Mouse (Mus musculus) WW6 (cell line): ENCODE measurements at regions not wholly inside any gene's neighbourhood (a gene's known extent, or its start where the extent isn't known, plus 50 kb on each side); places are given as distances from the start of the nearest gene placed in this dataset.

Source experiments
- DNase-seq: peaks from one replicate; pipeline ENCODE4 v3.0.0-alpha.2; 2013; ENCODE audit warnings: low read depth, low spot score

DNA sequence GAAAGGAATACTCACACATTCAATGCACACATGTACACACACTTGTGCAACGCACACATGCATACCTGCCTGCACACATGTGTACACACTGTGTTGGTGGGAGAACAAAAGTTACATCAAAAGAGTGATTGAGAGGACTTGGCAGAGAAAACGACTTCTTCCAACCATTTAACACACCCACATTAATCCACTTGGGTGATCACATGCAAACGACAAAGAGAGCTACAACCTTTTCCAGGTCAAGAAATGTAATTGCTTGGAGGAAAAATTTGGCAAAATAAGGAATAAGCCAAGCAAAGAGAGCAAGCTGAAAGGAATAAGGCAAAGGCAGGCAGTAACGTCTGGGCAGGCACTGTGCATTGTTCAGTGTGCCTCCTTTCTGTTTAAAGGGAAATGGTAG is 67.3 kb downstream of the C1d start:
- DNase-seq, result no peak

GRCm38 (mm10) chr11:17325731-17326646 is 68.6 kb downstream of the C1d start:
- DNase-seq, result no peak

GRCm38 (mm10) chr11:17326695-17327094 is 69.3 kb downstream of the C1d start:
- DNase-seq, result no peak

DNA sequence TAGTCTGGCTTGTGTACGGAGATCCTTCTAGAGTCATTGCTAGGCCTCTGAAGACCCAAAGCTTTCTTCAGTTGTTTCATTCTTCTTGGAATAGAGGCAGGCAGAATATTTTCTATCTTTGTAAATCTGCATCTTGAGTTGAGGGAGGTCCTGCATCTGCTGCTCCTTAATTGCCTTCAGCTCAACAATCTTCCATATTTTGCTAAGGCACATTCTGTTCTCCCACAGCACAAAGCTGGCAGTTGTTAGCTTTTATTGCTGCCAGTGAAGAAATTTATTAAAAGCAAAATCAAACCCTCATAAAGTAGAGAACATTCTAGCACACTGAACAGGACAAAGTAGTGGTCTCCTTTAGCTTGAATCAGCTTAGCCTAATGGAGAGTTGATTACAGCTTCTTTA is 94.1 kb downstream of the C1d start:
- no peak for DNase-seq

DNA sequence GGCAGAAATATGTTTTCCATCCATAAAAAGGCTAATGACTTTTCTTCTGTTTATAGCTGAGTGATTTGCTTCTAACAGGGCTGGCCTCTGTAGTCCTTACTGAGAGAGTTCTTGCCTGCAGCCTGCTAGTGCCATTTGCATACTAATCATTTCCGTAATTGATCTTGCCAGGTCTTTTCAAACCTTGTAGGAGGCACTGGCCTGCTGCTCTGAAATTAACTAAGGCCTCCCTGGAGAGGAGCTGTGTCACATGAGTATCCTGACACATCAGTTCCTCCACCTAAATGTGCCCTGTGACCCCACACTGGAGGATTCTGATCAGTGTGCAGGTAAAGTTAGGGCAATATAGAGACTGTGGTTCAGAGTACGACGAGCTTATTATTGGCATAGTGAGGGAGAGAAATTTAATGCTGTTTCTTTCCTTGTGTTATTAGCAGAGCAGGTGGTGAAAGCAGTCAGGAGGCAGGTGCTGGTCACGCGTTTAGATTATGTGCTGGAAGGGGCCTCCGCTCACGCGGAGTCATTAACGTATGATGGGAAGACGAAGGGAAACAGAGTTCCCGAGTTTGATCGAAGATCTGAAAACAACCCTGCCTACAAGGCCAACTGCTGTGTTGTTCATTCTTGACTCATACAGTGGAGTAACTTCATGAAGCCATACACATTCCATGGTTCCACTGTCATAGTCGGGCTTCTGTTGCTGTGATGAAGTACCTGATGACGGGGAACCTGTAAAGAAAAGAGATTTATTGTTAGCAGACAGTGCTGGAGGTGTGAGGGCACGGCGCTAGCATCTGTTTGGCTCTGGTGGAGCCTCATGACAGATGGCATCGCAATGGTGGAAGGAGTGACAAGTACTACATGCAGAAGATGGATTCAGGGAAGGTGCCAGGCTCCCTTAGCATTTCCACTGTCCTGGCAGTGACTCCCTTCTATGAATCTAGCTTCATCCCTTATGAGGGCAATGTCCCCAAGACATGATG is 95.1 kb downstream of the C1d start:
- peak; percentile 22 for DNase-seq

- DNase-seq, result no peak
Measured at GRCm38 (mm10) chr11:17359698-17360254, 102.4 kb downstream of the C1d start.

- DNase-seq, result no peak
Measured at GRCm38 (mm10) chr11:17377859-17378258, 120.5 kb downstream of the C1d start.

DNA sequence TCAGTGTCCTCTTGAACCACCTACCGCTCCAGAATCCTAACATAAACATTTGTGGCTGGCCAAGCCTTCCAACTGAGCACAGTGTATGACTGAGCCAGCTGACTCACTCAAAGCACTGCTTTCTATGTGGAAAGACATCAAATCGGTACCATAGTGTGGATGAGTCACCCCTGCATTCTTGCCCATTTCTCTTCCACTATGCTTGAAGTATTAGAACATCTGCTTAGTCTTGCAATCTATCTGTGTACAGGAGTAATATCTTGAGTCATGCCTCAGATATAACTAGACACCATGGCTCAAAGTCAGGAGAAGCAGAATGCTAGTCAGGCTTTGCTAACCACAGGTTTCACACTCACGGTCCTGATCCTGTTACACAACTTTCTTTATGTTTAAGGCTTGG is 129.4 kb downstream of the C1d start:
- DNase-seq, result no peak

DNA sequence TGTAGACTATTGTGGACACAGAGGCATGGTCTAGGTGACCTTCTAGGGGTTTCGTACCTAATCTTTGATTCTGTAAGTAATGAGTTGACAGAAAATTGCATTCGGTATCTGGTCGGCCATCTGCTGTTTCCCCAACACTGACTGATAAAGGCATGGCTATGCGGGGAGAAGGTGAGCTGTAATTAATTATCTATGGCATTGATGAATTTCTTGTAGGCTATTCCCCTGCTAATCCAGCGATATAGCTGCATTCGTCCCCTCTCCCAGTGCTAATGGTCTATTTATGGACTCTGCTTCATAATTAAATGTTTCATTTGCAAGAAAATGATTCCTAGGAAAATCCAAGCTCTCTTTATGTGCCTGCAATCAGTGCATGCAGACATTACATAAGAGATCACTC is 136.5 kb downstream of the C1d start:
- DNase-seq, result no peak

GRCm38 (mm10) chr11:17414531-17414930 is 157.2 kb downstream of the C1d start:
- DNase-seq, result no peak

DNA sequence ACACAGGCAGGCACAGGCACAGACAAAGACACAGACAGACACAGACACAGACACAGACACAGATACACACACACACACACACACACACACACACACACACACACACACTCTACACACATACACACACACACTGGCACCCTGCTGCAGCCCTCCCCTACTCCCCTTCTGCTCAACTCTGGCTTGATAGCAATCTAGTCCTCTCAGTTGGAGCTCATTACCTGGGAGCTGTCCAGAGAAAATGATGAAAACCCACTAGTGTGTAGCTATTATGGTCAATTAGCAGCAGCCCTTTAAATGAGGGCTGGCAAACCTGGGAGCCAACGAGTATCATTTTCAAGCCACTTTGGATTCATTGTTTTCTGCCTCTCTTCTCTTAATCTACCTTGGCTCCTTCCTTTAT is 157.8 kb downstream of the C1d start:
- no peak for DNase-seq

DNA sequence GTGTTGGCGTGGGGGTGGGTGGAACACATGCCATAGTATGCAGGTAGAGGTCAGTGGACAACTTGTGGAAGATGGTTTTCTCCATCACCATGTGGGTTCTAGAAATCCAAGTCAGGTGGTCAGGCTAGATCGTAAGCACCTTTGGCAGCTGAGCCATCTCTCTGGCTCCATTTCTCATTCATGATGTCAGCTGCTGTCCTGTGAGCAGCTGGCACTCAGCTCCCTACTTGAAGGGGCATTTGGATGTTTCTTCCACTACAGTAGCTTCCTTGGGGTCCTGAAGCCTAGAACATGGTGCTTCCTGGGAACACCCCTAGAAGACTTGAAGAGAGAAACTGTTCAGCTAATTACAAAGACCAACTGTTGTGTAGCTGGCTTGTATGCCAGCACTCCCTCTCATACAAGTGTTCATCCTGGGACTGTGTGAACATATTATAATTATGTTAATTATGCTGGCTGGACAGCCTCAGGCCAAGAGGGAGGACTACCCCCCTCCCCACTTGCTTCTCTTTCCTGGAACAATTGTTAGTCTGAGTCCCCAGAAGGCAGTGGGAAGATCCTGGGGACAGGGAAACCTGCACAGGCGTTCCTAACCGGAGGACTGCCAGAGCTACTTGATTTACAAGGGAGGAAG is 160.4 kb downstream of the C1d start:
- no peak for DNase-seq

GRCm38 (mm10) chr11:17442133-17442532 is 184.8 kb downstream of the C1d start:
- DNase-seq, result no peak

GRCm38 (mm10) chr11:17449289-17449688 is 191.9 kb downstream of the C1d start:
- DNase-seq, result no peak

DNA sequence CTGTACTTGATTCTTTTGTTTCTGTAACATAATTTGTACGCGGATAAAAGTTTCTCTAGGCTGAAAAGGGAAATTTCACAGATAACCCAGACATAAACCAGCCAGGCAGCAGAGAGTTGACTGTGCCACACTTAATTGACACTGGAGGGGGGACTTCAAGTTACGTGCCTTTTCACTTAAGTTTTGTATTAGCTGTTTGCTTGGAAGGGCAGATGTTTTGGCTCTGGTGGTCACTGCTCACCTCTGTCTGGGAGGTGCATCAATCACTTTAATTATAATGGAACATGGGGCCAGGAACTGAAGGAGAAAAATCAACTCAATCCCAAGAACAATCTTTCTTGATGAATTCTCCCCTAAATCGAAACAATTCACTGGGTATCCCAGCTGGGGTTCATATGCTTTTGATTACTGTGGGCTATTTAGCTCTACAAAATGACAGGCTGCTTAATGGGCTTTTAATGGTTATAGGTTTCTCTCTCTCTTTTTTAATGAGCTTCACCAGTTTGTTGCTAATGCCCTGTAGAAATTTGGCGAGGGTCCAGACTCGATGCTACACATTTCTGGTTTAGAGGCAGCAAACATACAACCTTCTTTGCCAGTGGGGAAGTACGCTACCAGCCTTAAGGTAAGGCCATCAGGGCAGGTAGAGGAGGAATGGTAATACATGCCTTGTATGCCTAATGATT is 193.1 kb downstream of the C1d start:
- DNase-seq, result no peak

- DNase-seq, result no peak
Measured at GRCm38 (mm10) chr11:17451451-17451850, 194.1 kb downstream of the C1d start.

DNA sequence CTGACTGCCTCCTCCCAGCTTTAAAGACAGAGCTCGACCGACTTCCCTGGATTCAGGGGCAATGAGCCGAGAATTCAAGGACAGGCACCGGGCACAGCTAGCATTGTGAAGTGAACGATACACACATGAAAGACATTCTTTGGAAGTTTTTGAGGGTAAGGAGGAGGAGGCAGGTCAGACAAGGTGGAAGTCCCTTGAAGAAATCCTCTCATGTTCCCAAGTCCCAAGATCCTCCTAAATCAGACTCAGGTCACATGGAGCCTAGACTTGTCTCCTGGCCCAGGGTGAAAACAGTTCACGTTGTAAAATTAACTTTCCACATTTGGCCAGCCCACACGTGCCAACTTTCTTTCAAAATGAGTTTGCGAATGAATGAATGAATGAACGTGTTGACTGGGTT is 196.2 kb downstream of the C1d start:
- no peak for DNase-seq

DNA sequence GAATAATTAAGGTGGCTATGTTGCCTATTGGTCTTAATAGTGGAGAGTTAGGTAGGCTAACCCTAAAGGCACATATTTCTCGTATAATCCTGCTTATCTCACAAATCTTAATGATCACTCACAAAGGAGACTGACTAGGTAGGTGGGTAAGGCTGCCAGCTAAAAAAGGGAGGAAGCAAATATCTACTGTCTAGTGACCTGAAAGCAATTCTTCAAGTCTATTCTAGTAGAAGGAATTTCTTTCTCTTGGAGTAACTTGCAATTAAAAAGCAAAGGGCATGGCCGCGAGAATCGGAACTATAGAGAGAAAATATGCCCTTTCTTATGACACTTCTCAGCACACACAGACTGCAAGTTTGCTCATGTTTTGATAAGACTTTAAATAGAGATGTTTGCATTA is 201.6 kb downstream of the C1d start:
- DNase-seq, result no peak

DNA sequence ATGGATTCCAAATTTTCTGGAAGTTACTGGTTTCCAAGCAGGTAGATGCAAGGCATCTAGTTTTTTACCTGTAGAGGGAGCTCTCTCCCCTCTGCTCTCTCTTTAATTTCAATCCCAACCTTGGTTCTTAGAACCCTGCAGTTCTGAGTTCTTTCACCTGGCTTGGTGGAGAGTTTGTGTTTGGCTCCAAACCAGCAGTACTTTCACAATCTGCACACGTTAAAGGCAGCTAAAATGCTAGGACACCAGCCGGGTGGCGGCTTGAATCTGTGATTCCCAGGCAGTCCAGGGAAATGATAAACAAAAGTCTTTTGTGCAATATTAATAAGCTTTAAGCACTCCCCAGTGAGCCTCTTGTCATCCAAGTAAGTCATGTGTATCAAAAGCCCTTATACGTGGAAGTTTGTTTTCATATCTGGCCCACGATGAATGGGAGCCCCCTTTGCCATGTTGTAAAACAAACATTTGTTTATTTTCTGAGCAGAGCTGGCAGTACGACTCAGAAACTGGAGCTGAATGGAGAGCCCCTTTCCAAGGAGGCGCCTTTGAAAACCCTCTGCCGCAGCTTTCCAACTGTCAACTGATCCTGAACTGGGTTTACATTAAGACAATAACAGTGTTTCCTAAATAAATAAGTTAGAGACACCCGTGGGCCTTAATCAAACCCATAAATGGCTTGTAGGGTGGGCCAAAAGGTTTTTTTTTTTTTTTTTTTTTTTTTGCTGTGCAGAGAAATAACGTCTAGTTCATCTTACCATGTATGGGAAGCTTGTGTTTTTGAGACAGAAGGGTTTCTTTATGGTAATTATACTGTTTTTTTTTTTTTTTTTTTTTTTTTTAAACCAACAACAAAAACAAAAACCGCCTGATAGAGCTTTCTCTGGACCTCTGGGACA is 202.9 kb downstream of the C1d start:
- peak; percentile 45 for DNase-seq

GRCm38 (mm10) chr11:17460920-17461279 is 203.5 kb downstream of the C1d start:
- no peak for DNase-seq
